Comparison of ENCODE assay signal across 22 mouse cellular contexts in the genomic region with DNA sequence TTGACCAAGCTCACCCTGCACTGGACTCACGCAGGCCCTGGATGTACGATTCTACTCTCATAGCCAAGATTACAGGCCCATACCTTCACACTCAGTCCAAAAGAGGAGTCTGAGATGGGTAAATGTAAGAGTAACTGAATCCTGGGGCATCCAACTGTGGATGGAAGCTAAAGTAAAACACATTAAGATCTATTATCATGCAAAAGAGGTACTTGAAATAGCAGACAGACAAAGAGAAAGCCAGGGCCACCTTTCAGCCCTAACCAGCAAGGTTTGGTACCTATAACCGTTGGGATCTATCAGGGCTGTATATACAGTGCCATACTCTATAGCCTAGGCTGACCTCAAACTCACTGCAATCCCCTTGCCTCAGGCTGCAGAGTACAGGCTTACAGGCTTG.
DNase-seq lines count a peak whose midpoint lies in the region; TF ChIP-seq lines count a peak whose summit lies in the region.
"Had no signal": no experiment of that assay in that cellular context is flagged by ENCODE, and none has a peak within 500 bp of the region (broad histone marks: within the 10 kb centered on the region; RNA-seq: fewer than 3 reads in every experiment).

No protein-coding gene starts in this region.

- DNase-seq in ES-E14 (ENCODE audit: low read depth, low spot score) (peak; percentile 54), ZHBTc4 (ENCODE audit: low read depth, low spot score) (peak; percentile 88)
- no peak for DNase-seq in left cerebral cortex, adult 11 months (ENCODE audit: low spot score)
- no peak for DNase-seq in left cerebral cortex, adult 8-10 months (ENCODE audit: low spot score in 2 of 2)
- DNase-seq in thymus, postnatal 0 days (ENCODE audit: low spot score): no peak
- DNase-seq: adrenal gland, adult 2 months; adrenal gland, postnatal 10 days; adrenal gland, postnatal 25 days; cerebellum, adult 11 months; cerebellum, adult 18-20 months; cerebellum, adult 8-10 months; cerebellum, adult 9-11 months; cerebellum, postnatal 14 days; cerebellum, postnatal 36 days; embryo, embryonic 11 days; forebrain, postnatal 0 days had no signal

- in situ Hi-C loops in ES-E14 (cut with MboI; ENCODE audit: low sequenced_read_pairs in 2 of 2, unreplicated experiment in 2 of 2): no loop called here

- 0 out of 2 replicates have a peak overlapping the region, but pooled peaks have one; percentile 50 for H3K27ac ChIP-seq in ES-E14 (ENCODE audit: insufficient read depth, low read depth, low read length, poor library complexity, severe bottlenecking)
- H3K27ac ChIP-seq: embryonic facial prominence, embryonic 13.5 days; embryonic facial prominence, embryonic 15.5 days; forebrain, embryonic 10.5 days; forebrain, embryonic 13.5 days; forebrain, embryonic 15.5 days had no signal

- no peaks in the 10 kb centered on the region; the same call in 1 of the 2 replicates for H3K36me3 ChIP-seq in ES-E14 (ENCODE audit: control insufficient read depth, insufficient read depth, low read length, poor library complexity, severe bottlenecking)
- H3K36me3 ChIP-seq: forebrain, embryonic 10.5 days had no signal

- peaks cover 8 to 10% of the 10 kb centered on the region in 2 experiments for H3K4me1 ChIP-seq in ES-E14 (ENCODE audit: control insufficient read depth in 2 of 2, insufficient read depth in 2 of 2, low read length in 2 of 2, poor library complexity in 1 of 2)
- H3K4me1 ChIP-seq: embryonic facial prominence, embryonic 13.5 days; embryonic facial prominence, embryonic 15.5 days; forebrain, embryonic 10.5 days; forebrain, embryonic 13.5 days; forebrain, embryonic 15.5 days had no signal

- H3K9me3 ChIP-seq in ES-E14 (ENCODE audit: control insufficient read depth, insufficient read depth, low read depth, low read length): no peaks in the 10 kb centered on the region
- H3K9me3 ChIP-seq: embryonic facial prominence, embryonic 13.5 days; embryonic facial prominence, embryonic 15.5 days; forebrain, embryonic 10.5 days; forebrain, embryonic 13.5 days; forebrain, embryonic 15.5 days had no signal

- no peak overlapping the region for H3K4me3 ChIP-seq in ES-E14 (ENCODE audit: insufficient read depth in 1 of 2, low read depth in 1 of 2, low read length in 2 of 2, poor library complexity in 1 of 2, severe bottlenecking in 1 of 2)
- H3K4me3 ChIP-seq: embryonic facial prominence, embryonic 13.5 days; embryonic facial prominence, embryonic 15.5 days; erythroblast, embryonic 14.5 days; forebrain, embryonic 10.5 days; forebrain, embryonic 13.5 days; forebrain, embryonic 15.5 days had no signal

- H3K9ac ChIP-seq in ES-E14 (ENCODE audit: insufficient read depth, low read depth, low read length, poor library complexity, severe bottlenecking): no peak overlapping the region
- H3K9ac ChIP-seq: embryonic facial prominence, embryonic 13.5 days; embryonic facial prominence, embryonic 15.5 days; forebrain, embryonic 13.5 days; forebrain, embryonic 15.5 days; forebrain, postnatal 0 days had no signal

TF ChIP-seq in ES-E14, 5 proteins besides CTCF, POLR2A, EP300 and RAD21:
- TF ChIP-seq CHD2 (IDR thresholded peaks at IDR 0.05; ENCODE audit: low read depth, low read length) (peak; percentile 20; the same call in 1 of the 2 replicates), MAFK (IDR thresholded peaks at IDR 0.05; ENCODE audit: insufficient read depth, low read depth, low read length) (no peak)

Comparison
In these comparisons a context has a peak if more than half of its experiments do, and no peak if none do; other contexts are left out.
1. DNase-seq: peak in ES-E14 (single experiment) and ZHBTc4 (single experiment); none in left cerebral cortex, adult 11 months (single experiment), left cerebral cortex, adult 8-10 months (0 of 2) and thymus, postnatal 0 days (single experiment).